Mouse (Mus musculus) lung, adult 2 months (tissue): ENCODE results near the gene S100a2.

Source experiments
- CTCF ChIP-seq: fragments of 200-500 bp; IDR thresholded peaks from 2 replicates; pipeline ENCODE4 v1.5.1; 2011; ENCODE audit warnings: mild to moderate bottlenecking, low read length, control low read depth; ENCODE audit not compliant: insufficient read depth
- POLR2A ChIP-seq: fragments of 200-500 bp; IDR thresholded peaks from 2 replicates; pipeline ENCODE4 v1.6.1; 2011; ENCODE audit warnings: low read depth, mild to moderate bottlenecking, control low read depth, low read length, borderline replicate concordance; ENCODE audit errors: extremely low read depth

DNA sequence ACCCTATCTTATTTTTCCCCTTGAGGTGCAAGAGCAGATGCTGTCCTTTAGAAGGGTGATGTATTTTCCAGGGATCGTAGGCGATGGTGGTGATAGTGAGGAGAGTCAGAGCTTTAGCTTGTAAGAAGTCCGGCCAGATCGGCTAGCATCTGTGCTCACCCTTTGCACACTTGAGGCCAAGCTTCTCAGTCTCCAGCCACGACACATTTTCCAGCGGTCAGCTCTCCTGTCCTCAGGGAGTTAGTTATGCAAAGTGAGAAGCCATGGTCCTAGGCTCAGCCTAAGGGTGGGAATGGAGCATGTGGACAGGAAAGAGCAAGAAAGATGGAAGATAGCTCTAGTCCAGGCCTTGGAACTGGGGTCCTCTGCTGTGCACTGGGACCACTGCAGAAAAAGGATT is 6.8 kb downstream of the S100a2 start:
- no peak for TF ChIP-seq CTCF
- TF ChIP-seq POLR2A, result no peak
